Mouse (Mus musculus) midbrain, embryonic 16.5 days (tissue): ENCODE measurements at regions not wholly inside any gene's neighbourhood (a gene's known extent, or its start where the extent isn't known, plus 50 kb on each side); places are given as distances from the start of the nearest gene placed in this dataset.

ENCODE experiments used
- ATAC-seq: fragments of 200-750 bp; cut with Nextera tagmentation; 2 replicates; pipeline ENCODE4 v1.8.0; 2017; ENCODE audit warnings: moderate TSS enrichment
- H3K27ac ChIP-seq: fragments of 300-500 bp; sonication (generic); 2 replicates; pipeline ENCODE4 v1.5.1; 2014; ENCODE audit warnings: mild to moderate bottlenecking, low read length, mixed read lengths
- H3K27me3 ChIP-seq: fragments of 300-500 bp; sonication (generic); 2 replicates; pipeline ENCODE4 v1.6.1; 2014; ENCODE audit warnings: low read depth, low read length, mixed read lengths; ENCODE audit not compliant: control insufficient read depth, insufficient read depth
- H3K36me3 ChIP-seq: fragments of 300-500 bp; sonication (generic); 2 replicates; pipeline ENCODE4 v1.6.1; 2014; ENCODE audit warnings: mild to moderate bottlenecking, low read length, moderate library complexity, mixed read lengths; ENCODE audit not compliant: control insufficient read depth, insufficient read depth
- H3K4me1 ChIP-seq: fragments of 300-500 bp; sonication (generic); 2 replicates; pipeline ENCODE4 v1.6.1; 2014; ENCODE audit warnings: mild to moderate bottlenecking, low read length, mixed read lengths; ENCODE audit not compliant: control insufficient read depth, insufficient read depth
- H3K4me2 ChIP-seq: fragments of 300-500 bp; sonication (generic); 2 replicates; pipeline ENCODE4 v1.6.1; 2014; ENCODE audit warnings: mild to moderate bottlenecking, low read length, mixed read lengths
- H3K4me3 ChIP-seq: fragments of 300-500 bp; sonication (generic); 2 replicates; pipeline ENCODE4 v1.5.1; 2014; ENCODE audit warnings: low read depth, mild to moderate bottlenecking, low read length, moderate library complexity, mixed read lengths
- H3K9ac ChIP-seq: fragments of 300-500 bp; sonication (generic); 2 replicates; pipeline ENCODE4 v1.6.1; 2014; ENCODE audit warnings: low read depth, low read length, mixed read lengths
- H3K9me3 ChIP-seq: fragments of 300-500 bp; sonication (generic); replicated peaks from 2 replicates; pipeline ENCODE4 v1.6.1; 2014; ENCODE audit warnings: mild to moderate bottlenecking, low read length, mixed read lengths; ENCODE audit not compliant: control insufficient read depth, poor library complexity, severe bottlenecking
- WGBS: fragments of 180-500 bp; shearing (Covaris S2); extraction: QIAGEN DNeasy Blood & Tissue Kit; methylation state at CpG from one replicate; pipeline ENCODE4 v1.1.7; 2014; 5-methylcytosine and 5-hydroxymethylcytosine counted together

DNA sequence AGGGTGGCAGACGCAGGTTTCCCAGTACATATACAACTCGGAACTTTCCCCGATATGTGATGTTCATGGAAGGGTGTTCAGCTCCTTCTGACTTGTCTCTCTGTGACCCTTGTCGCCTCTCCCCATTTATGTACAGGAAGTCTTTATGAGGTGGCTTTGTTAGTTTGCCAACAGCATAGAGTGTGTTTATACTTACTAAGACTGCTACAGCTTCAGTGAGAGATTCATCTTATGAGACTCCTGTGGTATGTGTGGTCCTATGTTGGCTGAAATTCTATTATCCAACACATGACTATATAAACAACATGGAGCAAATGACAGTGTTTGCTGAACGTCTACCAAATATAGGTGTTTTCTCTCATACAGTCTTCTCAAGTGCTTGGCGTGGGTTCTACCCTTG lies 664.5 kb downstream of the Hs3st4 start:
- H3K27me3 ChIP-seq = no peaks in the 10 kb centered on the region
- no peak overlapping the region for H3K4me3 ChIP-seq
- peaks cover 8% of the 10 kb centered on the region; the same call in 1 of the 2 replicates for H3K4me1 ChIP-seq
- no peak for ATAC-seq
- WGBS = 93% methylated on average over 6 of the region's 6 CpGs
- no peaks in the 10 kb centered on the region for H3K36me3 ChIP-seq
- H3K27ac ChIP-seq = no peak overlapping the region
- H3K9ac ChIP-seq = no peak overlapping the region
- H3K4me2 ChIP-seq = no peak overlapping the region
- H3K9me3 ChIP-seq = no peaks in the 10 kb centered on the region

DNA sequence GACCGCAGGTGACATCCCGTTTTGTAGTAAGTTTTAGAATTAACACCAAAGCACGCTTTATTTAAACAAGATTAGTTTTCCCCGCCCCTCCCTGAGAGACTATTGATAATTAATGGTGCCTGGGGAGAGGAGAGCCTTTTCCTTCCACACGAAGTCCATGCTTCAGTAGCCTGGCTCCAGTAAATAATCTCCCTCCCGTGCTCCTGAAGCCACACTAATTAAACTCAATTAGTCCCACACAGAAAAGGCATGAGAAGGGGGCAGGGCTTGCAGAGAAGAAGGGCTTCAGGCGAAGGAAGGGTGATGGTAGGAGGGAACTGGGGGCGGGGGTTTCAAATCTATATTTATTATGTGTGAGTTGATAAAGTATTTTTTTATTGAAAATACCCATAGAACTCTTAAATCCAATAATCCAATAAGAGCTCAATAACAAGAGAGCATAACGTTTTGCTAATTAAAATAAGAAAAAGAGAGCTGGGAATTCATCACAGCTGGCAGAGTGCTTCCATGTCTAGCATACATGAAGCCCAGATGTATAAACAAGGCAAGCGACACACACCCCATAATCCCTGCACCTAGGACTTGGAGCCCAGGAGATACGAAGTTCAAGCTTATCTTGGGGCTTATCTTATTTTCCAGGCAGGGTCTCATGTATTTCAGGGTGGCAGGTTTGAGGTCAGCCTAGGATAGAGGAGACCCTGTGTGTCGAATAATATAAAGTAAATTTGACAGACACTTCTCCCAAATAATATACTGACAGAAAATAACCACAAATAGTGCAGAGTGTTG lies 684.7 kb downstream of the Hs3st4 start:
- no peak overlapping the region for H3K9ac ChIP-seq
- no peaks in the 10 kb centered on the region for H3K9me3 ChIP-seq
- H3K36me3 ChIP-seq = no peaks in the 10 kb centered on the region
- WGBS = 20% methylated on average over 12 of the region's 12 CpGs
- H3K27ac ChIP-seq = no peak overlapping the region
- peaks cover 7% of the 10 kb centered on the region for H3K4me1 ChIP-seq
- ATAC-seq = no peak
- no peaks in the 10 kb centered on the region for H3K27me3 ChIP-seq
- no peak overlapping the region for H3K4me3 ChIP-seq
- no peak overlapping the region for H3K4me2 ChIP-seq

DNA sequence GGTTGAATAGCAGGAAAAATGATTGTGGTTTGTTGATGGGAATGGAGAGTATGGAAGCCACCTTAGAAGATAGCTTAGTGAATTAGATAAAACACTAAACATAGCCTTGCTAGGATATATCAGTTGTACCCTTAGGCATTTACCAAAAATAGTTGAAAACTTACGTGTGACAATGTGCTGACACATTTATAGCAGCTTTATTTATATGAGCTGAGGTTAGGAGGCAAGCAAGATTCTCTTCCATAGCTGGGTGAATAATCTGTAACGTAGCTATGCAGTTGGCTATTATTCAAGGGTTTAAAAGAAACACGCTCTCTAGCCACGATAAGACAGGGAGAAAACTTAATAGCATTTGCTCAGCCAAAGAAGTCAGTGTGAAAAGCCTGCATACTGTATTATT lies 685.4 kb downstream of the Hs3st4 start:
- Histone ChIP-seq H3K36me3 (no peaks in the 10 kb centered on the region), H3K27me3 (no peaks in the 10 kb centered on the region), H3K4me1 (peaks cover 7% of the 10 kb centered on the region), H3K9me3 (no peaks in the 10 kb centered on the region), H3K4me3 (no peak overlapping the region), H3K9ac (no peak overlapping the region), H3K27ac (no peak overlapping the region), H3K4me2 (no peak overlapping the region)
- WGBS = 32% methylated on average over 4 of the region's 4 CpGs
- ATAC-seq = no peak

- Histone ChIP-seq H3K4me2 (no peak overlapping the region), H3K4me3 (no peak overlapping the region), H3K27ac (no peak overlapping the region), H3K9ac (no peak overlapping the region), H3K36me3 (no peaks in the 10 kb centered on the region), H3K9me3 (no peaks in the 10 kb centered on the region), H3K4me1 (peaks cover 7% of the 10 kb centered on the region), H3K27me3 (no peaks in the 10 kb centered on the region)
- ATAC-seq = no peak
- 89% methylated on average over 4 of the region's 4 CpGs for WGBS
These were observed 687.8 kb downstream of the Hs3st4 start for GRCm38 (mm10) chr7:124670477-124670876.

DNA sequence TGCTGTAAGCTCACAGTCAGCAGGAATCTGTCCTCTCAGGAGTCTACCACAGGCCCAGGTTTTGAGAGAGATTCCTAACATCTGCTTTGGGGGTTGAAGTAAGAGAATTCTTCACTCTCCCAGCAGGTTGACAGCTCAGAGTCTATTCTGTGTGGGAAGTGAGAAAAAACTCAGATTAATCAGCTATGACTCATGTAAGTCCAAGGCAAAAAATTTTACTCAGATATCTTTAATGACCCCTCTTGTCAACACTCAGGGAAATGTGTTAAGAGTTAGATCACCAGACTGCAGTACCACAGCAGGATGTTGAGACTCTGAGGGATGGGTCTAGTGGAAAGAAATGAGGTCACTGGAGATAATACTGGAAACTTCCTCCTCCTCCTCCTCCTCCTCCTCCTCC lies 688.4 kb downstream of the Hs3st4 start:
- H3K27ac ChIP-seq = no peak overlapping the region
- no peak overlapping the region for H3K4me2 ChIP-seq
- H3K9me3 ChIP-seq = no peaks in the 10 kb centered on the region
- H3K27me3 ChIP-seq = no peaks in the 10 kb centered on the region
- H3K36me3 ChIP-seq = no peaks in the 10 kb centered on the region
- H3K9ac ChIP-seq = no peak overlapping the region
- no peak overlapping the region for H3K4me3 ChIP-seq
- no peak for ATAC-seq
- H3K4me1 ChIP-seq = peaks cover 7% of the 10 kb centered on the region

DNA sequence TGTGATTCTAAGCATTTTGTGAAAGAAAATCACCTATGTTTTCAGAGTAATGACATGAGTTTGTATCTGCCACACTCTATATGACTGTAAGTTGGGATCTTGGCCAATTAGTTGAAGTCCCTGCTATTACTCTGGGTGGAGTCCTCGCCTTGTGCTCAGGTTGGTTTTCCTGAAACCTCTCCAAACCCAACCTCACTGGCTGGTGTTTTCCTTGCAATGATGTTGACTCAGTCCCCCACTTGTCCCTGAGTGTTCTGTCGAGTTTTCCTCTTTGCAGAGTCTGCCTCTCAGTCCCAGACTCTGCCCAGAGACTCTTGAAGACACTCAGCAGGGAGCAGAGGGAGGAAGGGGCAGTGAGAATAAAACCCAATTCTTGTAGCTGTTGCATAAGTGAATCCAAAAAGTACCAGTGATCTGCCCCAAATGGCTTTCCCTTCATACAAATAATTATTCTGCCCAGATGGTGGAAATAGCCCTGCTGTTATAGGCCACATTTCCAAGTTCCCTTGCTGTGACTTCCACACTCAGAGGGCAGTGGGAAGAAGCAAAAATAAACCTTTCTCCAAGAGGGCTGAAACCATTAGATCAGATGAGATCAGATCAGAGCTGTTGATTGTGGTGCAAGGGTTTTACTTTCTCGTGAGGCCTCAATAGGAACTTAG lies 694.3 kb downstream of the Hs3st4 start:
- Histone ChIP-seq H3K4me1 (no peaks in the 10 kb centered on the region), H3K27ac (no peak overlapping the region), H3K36me3 (no peaks in the 10 kb centered on the region), H3K4me2 (no peak overlapping the region), H3K9ac (no peak overlapping the region), H3K27me3 (no peaks in the 10 kb centered on the region), H3K4me3 (no peak overlapping the region), H3K9me3 (no peaks in the 10 kb centered on the region)
- WGBS = 60% methylated on average over 3 of the region's 3 CpGs
- no peak for ATAC-seq

DNA sequence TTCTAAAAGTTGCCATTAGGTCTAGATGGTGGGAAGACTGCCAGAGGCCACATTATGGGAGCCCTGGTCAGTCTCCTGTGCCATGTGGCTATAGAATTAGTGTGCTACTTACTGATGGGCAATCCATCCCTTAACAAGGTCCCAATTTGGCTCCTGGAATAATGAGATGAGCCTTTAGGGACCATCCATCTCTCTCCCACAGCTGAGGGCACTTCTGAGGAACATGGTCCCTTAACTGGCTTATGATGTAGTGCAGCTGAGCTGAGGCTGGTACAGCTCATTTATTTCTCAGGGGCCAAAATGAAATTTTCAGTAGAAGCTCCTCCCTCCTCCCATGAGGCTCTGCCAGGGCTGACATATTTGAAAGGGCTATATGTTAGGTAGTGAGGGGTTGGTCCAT lies 697.9 kb downstream of the Hs3st4 start:
- no peak for ATAC-seq
- Histone ChIP-seq H3K9ac (no peak overlapping the region), H3K27me3 (no peaks in the 10 kb centered on the region), H3K36me3 (no peaks in the 10 kb centered on the region), H3K4me2 (no peak overlapping the region), H3K27ac (no peak overlapping the region), H3K9me3 (no peaks in the 10 kb centered on the region), H3K4me3 (no peak overlapping the region), H3K4me1 (no peaks in the 10 kb centered on the region)

- no peak for ATAC-seq
- no peak overlapping the region for H3K9ac ChIP-seq
- no peaks in the 10 kb centered on the region for H3K27me3 ChIP-seq
- H3K4me1 ChIP-seq = no peaks in the 10 kb centered on the region
- no peak overlapping the region for H3K4me2 ChIP-seq
- H3K36me3 ChIP-seq = no peaks in the 10 kb centered on the region
- 92% methylated on average over 10 of the region's 10 CpGs for WGBS
- no peak overlapping the region for H3K27ac ChIP-seq
- H3K4me3 ChIP-seq = no peak overlapping the region
- H3K9me3 ChIP-seq = no peaks in the 10 kb centered on the region
These were observed 698.5 kb downstream of the Hs3st4 start for GRCm38 (mm10) chr7:124681212-124681611.

DNA sequence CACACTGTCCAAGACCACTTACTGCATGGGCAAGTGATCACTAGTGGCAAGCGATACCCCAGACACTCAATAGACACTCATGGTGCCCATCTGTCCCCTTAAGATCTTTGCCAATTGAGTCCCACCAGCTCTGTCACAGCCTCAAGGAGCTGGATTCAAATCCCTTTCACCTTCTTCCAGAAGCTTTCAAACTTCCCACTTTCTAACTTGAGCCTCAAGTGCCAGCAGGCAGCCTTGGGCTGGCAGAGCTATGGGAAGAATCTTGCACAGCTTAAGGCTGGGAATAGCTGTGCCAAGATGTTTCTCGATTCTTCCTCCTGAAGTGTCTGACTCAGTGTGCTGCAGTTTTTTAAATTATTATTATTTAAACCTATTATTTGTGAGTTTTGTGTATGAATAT lies 699.2 kb downstream of the Hs3st4 start:
- Histone ChIP-seq H3K27me3 (no peaks in the 10 kb centered on the region), H3K36me3 (no peaks in the 10 kb centered on the region), H3K4me1 (no peaks in the 10 kb centered on the region), H3K4me3 (no peak overlapping the region), H3K9me3 (no peaks in the 10 kb centered on the region), H3K4me2 (no peak overlapping the region), H3K27ac (no peak overlapping the region), H3K9ac (no peak overlapping the region)
- 98% methylated on average over 2 of the region's 2 CpGs for WGBS
- no peak for ATAC-seq
